Mouse (Mus musculus): ENCODE measurements around the gene Rapgef4. TPM values are rescaled to one million over a fixed set of nuclear protein-coding genes. Genes with fewer than 3 reads are reported as not detected.

The Rapgef4 gene
- polyA plus RNA-seq, 1 experiment from 2014 or later: 2.1 TPM

DNA sequence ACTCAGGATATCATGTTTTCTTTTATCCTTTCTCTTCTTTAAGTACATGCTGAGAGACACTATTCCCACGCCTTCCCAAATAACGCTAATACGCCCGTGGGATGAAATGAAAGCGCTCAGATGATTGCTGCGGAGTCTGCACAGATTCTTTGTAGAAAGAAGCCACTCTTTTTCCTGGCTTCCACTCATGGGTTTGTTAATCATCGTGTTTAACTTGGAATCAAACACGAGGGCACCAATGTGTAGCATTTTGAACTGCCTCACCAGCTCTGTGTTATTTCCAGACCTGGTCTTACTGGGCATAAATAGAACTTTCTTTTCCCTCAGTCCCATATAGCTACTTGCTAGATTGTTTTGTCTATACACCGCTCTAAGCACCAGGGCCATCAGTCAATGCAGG lies 162.4 kb downstream of the Rapgef4 start:
- no peaks in the 10 kb centered on the region for H3K9me3 ChIP-seq
- H3K36me3 ChIP-seq (replicated peaks): no peaks in the 10 kb centered on the region
- no peak overlapping the region for H3K27ac ChIP-seq
- WGBS: 91% methylated on average over 9 of the region's 9 CpGs
- H3K4me3 ChIP-seq: no peak overlapping the region
- H3K4me1 ChIP-seq: peaks cover 14% of the 10 kb centered on the region
- DNase-seq (ENCODE audit: extremely low spot score, low spot score): no peak
- H3K27me3 ChIP-seq (ENCODE audit: poor library complexity, severe bottlenecking): no peaks in the 10 kb centered on the region

DNA sequence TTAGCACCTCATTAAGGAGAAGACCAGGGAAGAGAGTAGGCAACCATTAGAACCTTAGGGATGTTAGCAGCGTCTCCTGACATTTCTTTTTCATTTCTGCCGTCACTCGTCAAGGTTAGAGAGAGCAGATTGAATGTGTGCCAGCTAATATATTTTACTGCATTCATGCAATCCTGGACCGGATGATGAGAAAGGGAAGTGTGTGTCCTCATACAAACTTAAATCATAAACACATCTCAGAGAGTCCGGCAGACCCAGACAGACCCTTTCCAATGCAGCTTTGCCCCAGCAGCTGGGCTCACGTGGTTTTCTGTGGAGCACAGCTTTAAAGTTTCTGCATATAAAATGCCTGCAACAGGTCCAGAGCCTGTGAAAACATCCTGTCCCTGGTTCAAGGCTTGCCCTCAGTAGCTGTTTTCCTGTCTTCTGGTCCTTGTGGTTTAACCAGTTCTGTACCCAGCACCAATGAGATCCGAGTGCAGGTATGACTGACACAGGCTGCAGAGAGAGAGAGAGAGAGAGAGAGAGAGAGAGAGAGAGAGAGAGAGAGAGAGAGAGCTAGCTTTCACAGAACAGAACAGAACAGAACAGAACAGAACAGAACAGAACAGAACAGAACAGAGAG lies 163.6 kb downstream of the Rapgef4 start:
- H3K27me3 ChIP-seq (ENCODE audit: poor library complexity, severe bottlenecking): no peaks in the 10 kb centered on the region
- peak overlapping the region; percentile 30; the same call in 1 of the 2 replicates for H3K27ac ChIP-seq
- no peak overlapping the region for H3K4me3 ChIP-seq
- 90% methylated on average over 7 of the region's 7 CpGs for WGBS
- no peak for DNase-seq (ENCODE audit: extremely low spot score, low spot score)
- H3K9me3 ChIP-seq: no peaks in the 10 kb centered on the region
- no peaks in the 10 kb centered on the region for H3K36me3 ChIP-seq (replicated peaks)
- H3K4me1 ChIP-seq: peaks cover 18% of the 10 kb centered on the region

DNA sequence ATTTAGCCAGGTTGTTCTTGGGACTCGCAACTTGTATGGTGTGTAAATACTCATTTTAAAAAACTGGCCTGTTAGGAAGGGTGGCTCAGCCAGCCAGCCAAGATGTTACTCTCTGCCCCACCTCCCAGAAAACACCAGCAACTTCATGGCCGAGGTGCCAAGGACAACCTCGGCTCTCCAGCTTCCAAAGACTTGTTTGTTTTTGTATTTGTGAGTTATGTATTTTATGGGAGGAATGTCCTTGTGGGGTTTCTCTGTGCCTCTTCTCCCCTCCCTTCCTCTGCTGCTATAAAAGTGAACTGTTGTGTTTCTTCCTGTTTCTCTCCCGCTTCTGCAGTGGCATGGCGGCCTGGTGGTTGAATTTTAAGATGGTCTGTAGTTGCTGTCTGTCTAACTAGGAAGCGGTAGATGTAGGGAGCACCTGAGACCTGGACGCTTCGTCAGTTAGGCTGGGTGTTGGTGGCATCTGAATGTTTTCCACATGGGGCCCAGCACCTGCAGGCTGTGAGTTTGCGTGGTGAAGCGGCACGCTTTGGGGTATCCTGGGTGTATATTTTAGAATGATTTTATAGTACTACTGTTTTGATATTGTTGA lies 164.3 kb downstream of the Rapgef4 start:
- Histone ChIP-seq H3K4me1 (peaks cover 18% of the 10 kb centered on the region), H3K27ac (no peak overlapping the region), H3K9me3 (no peaks in the 10 kb centered on the region), H3K4me3 (no peak overlapping the region), H3K27me3 (ENCODE audit: poor library complexity, severe bottlenecking) (no peaks in the 10 kb centered on the region), H3K36me3 (replicated peaks) (no peaks in the 10 kb centered on the region)
- no peak for DNase-seq (ENCODE audit: extremely low spot score, low spot score)
- 92% methylated on average over 11 of the region's 11 CpGs for WGBS

DNA sequence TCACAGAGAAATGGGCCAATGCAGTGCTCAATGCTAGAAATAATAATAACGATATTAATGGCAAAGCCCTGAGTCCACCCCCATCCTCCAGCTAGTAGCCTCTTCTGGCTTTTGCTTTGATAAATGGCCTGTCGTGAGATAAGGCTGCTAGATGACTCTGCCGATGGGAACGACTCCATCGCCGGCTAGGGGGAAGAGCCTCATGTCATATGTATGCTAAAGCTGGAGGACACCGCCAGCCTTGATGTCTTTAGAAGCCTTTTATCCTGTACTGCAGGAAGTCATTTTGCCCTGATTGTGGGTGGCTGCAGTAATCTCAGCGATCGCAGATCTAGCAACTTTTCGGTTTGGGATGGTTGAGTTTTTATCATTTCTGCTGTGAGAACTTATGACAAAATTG lies 165.0 kb downstream of the Rapgef4 start:
- peaks cover 18% of the 10 kb centered on the region for H3K4me1 ChIP-seq
- 81% methylated on average over 10 of the region's 10 CpGs for WGBS
- H3K4me3 ChIP-seq: no peak overlapping the region
- H3K27me3 ChIP-seq (ENCODE audit: poor library complexity, severe bottlenecking): no peaks in the 10 kb centered on the region
- DNase-seq (ENCODE audit: extremely low spot score, low spot score): no peak
- no peaks in the 10 kb centered on the region for H3K36me3 ChIP-seq (replicated peaks)
- H3K9me3 ChIP-seq: no peaks in the 10 kb centered on the region
- no peak overlapping the region for H3K27ac ChIP-seq

DNA sequence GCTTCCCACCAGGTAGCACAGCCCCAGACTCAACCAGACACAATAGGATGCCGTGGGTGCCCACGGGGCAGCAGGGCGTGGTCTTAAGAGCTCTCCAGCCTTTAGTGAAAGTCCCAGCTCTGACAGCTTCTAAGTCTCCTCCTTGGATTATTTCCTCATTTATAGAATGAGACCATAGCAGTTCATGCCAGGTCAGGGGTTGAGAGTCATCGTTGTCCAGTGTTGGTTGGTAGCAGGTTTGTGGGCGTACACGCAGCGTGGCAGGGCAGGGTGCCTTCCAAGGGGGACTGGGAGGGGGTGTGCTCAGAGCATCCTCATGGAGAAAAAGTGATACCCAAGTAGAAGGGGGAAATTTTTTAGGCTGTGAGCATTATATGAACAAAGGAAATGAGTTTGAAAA lies 166.2 kb downstream of the Rapgef4 start:
- H3K4me1 ChIP-seq: peaks cover 18% of the 10 kb centered on the region
- H3K27ac ChIP-seq: no peak overlapping the region
- H3K4me3 ChIP-seq: no peak overlapping the region
- H3K9me3 ChIP-seq: no peaks in the 10 kb centered on the region
- H3K27me3 ChIP-seq (ENCODE audit: poor library complexity, severe bottlenecking): no peaks in the 10 kb centered on the region
- no peak for DNase-seq (ENCODE audit: extremely low spot score, low spot score)
- WGBS: 89% methylated on average over 7 of the region's 7 CpGs
- no peaks in the 10 kb centered on the region for H3K36me3 ChIP-seq (replicated peaks)

DNA sequence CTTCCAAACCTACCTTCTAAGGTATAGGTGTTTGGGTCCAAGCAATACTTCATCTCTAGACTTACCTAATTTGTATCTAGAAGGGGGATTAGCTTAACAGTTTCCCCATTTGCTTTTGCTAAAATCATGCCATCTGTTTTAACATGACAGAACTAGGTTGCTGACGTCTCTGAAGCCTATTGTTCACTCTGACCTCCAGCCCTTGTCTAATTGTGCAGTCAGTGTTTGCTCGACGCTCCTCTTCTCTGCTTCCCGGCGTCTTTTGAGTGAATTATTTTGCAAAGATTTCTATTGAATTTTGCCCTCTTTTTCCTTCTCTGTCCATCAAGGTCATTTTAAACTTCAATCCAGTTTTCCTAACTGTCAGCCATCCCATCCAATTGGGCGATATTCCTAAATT lies 166.7 kb downstream of the Rapgef4 start:
- DNase-seq (ENCODE audit: extremely low spot score, low spot score): no peak
- Histone ChIP-seq H3K9me3 (no peaks in the 10 kb centered on the region), H3K4me3 (no peak overlapping the region), H3K27me3 (ENCODE audit: poor library complexity, severe bottlenecking) (no peaks in the 10 kb centered on the region), H3K36me3 (replicated peaks) (no peaks in the 10 kb centered on the region), H3K4me1 (peaks cover 18% of the 10 kb centered on the region), H3K27ac (no peak overlapping the region)
- 47% methylated on average over 6 of the region's 6 CpGs for WGBS

DNA sequence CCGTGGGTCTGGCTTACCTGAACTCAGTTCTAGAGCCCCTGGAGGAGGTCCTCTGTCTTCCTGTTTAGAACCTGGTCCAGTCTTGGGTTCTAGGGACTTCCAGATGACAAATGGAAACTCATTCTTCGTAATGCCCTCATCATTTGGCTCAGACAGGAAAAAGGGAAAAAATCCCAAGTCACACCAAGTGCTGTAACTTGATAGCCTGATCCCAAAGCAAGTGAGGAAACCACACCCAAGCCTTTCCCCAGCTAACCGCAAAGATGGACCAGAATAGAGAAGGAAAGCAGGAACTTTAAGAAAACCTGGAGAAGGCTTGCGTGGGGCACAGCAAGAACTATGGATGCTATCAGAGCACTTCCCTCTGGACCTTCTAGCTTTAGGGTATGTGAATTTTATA lies 167.6 kb downstream of the Rapgef4 start:
- Histone ChIP-seq H3K36me3 (replicated peaks) (no peaks in the 10 kb centered on the region), H3K27me3 (ENCODE audit: poor library complexity, severe bottlenecking) (no peaks in the 10 kb centered on the region), H3K4me1 (peaks cover 14% of the 10 kb centered on the region), H3K9me3 (no peaks in the 10 kb centered on the region), H3K4me3 (no peak overlapping the region), H3K27ac (no peak overlapping the region)
- 67% methylated on average over 4 of the region's 4 CpGs for WGBS
- DNase-seq (ENCODE audit: extremely low spot score, low spot score): no peak

DNA sequence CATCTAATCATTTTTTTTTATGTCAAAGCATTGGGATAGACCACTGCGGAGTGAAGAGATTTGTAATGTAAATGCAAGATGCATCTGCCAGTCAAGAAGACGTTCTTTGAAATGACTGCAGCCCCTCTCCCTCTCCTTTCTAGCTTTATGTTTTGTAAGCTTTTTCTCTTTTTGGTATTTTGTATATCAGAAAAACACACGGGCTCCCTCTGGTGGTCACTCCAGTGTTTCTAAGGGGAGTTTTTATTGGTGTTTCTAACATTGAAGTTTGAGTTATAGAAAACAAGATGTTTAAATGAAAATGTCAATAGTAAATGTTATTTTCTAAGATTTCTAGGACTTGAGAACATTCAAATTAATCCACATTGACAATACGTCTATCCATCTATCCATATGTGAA lies 168.0 kb downstream of the Rapgef4 start:
- peaks cover 14% of the 10 kb centered on the region for H3K4me1 ChIP-seq
- H3K36me3 ChIP-seq (replicated peaks): no peaks in the 10 kb centered on the region
- H3K27me3 ChIP-seq (ENCODE audit: poor library complexity, severe bottlenecking): no peaks in the 10 kb centered on the region
- peak; percentile 46 for DNase-seq (ENCODE audit: extremely low spot score, low spot score)
- H3K4me3 ChIP-seq: no peak overlapping the region
- H3K9me3 ChIP-seq: no peaks in the 10 kb centered on the region
- WGBS: 33% methylated on average over 4 of the region's 4 CpGs
- no peak overlapping the region for H3K27ac ChIP-seq

DNA sequence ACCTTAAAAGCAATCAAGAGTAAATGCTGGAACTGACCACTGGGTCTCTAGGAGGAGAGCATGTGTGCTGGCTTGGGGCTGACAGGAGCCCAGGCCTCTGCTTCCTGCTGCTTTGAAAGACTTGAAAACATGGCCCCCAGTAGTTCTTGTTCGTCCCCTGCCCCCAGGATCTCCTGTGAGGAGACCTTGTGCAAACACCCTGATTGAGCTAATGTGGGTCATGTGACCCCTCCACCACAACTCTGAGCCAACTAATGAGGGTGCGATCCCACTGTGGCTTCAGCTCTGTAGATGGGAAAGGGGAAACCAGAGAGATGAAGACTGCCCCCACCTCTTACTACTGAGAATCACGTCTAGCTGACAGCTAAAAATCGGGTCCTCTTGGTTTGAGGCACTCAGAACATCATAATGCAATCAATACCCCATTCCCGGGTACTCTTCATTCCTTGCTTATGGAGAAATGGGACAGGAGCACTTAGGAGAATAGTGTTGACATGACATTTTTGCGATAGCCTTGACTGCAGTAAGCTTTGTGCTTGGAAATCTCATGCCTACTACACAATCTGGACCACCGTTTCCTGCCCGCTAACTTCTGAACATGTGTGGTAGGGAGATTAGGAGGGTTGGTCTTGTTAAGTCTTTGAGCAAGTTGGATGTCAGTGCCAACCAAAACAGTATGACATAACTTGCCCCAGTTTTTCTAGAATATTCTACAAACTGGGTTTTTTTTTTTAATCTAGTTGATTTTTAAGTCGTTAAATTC lies 170.9 kb downstream of the Rapgef4 start:
- Histone ChIP-seq H3K27ac (no peak overlapping the region), H3K9me3 (no peaks in the 10 kb centered on the region), H3K4me1 (peaks cover 14% of the 10 kb centered on the region), H3K27me3 (ENCODE audit: poor library complexity, severe bottlenecking) (no peaks in the 10 kb centered on the region), H3K4me3 (no peak overlapping the region), H3K36me3 (replicated peaks) (no peaks in the 10 kb centered on the region)
- WGBS: 89% methylated on average over 9 of the region's 9 CpGs
- DNase-seq (ENCODE audit: extremely low spot score, low spot score): no peak

DNA sequence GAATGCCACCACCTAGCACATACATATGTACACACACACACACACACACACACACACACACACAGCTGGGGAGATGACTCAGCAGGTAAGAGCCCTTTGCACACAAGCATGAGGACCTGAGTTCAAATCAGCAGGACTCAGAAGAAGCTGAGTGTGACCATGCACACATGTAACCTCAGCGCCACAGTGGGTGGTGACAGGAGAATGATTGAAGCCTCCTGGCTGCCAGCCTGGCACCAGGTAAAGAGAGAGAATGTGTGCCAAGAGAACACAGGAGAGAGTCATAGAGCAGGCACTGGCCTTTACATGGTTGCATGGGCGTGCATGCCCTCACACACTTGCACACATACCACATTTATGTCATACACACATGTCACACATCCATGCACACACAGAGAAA lies 171.7 kb downstream of the Rapgef4 start:
- DNase-seq (ENCODE audit: extremely low spot score, low spot score): no peak
- no peak overlapping the region for H3K27ac ChIP-seq
- H3K9me3 ChIP-seq: no peaks in the 10 kb centered on the region
- H3K4me1 ChIP-seq: peaks cover 11% of the 10 kb centered on the region
- H3K27me3 ChIP-seq (ENCODE audit: poor library complexity, severe bottlenecking): no peaks in the 10 kb centered on the region
- H3K4me3 ChIP-seq: no peak overlapping the region
- no peaks in the 10 kb centered on the region for H3K36me3 ChIP-seq (replicated peaks)
- WGBS: 92% methylated on average over 2 of the region's 2 CpGs

DNA sequence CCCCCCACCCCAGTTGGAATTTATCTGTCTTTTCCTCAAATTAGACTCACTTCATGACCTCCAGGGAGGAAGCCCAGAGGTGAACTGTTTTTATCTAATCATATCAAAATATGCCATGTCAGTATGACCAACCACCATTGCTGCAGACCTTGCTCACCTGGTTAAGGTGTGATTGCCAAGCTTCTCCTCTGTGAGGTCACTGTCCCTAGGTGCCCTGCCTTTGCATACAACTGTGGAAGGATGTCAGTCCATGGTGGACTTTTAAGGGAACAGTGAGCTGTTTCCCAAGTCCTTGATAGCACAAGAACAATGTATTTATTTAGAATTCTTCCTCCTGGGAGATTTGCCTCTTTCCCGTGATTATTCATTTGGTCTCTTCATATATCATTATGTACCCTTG lies 172.8 kb downstream of the Rapgef4 start:
- Histone ChIP-seq H3K36me3 (replicated peaks) (no peaks in the 10 kb centered on the region), H3K4me3 (no peak overlapping the region), H3K9me3 (no peaks in the 10 kb centered on the region), H3K4me1 (peaks cover 5% of the 10 kb centered on the region), H3K27ac (no peak overlapping the region), H3K27me3 (ENCODE audit: poor library complexity, severe bottlenecking) (no peaks in the 10 kb centered on the region)
- no peak for DNase-seq (ENCODE audit: extremely low spot score, low spot score)
- WGBS: 89% methylated on average over 1 of the region's 1 CpGs

DNA sequence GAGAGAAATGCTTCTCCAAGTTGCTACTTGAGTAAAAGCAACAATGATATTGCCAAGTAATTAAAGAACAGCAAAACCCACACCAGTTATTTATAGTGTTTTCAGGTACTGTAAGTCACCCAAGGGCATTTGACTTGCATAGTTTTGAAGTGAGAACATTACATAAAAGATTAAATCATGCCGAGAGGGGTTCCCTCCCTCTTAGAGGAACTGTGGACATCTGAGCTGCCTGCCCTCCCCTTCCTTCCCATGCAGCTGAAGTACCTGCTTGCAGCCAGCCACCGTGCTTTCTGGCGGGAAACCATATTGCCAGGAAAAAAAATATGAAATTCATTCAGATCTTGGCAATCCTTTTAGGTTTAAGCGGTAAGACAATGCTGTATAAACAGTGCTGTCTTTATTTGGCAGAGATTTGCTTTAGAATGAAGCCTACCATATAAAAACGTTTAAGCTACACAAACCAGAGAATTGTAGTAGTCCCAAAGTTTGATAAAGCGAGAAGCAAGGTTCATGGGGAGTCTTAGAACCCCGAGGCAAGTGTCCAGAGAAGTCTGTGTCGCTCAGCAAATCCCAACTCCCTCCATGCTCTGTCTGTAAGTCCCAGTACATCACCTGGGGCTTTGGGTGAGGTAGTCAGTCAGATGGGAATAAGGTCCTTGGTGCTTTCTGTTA lies 174.2 kb downstream of the Rapgef4 start:
- Histone ChIP-seq H3K4me1 (peaks cover 5% of the 10 kb centered on the region), H3K27me3 (ENCODE audit: poor library complexity, severe bottlenecking) (no peaks in the 10 kb centered on the region), H3K4me3 (no peak overlapping the region), H3K36me3 (replicated peaks) (no peaks in the 10 kb centered on the region), H3K9me3 (no peaks in the 10 kb centered on the region), H3K27ac (no peak overlapping the region)
- WGBS: 76% methylated on average over 8 of the region's 8 CpGs
- DNase-seq (ENCODE audit: extremely low spot score, low spot score): no peak

DNA sequence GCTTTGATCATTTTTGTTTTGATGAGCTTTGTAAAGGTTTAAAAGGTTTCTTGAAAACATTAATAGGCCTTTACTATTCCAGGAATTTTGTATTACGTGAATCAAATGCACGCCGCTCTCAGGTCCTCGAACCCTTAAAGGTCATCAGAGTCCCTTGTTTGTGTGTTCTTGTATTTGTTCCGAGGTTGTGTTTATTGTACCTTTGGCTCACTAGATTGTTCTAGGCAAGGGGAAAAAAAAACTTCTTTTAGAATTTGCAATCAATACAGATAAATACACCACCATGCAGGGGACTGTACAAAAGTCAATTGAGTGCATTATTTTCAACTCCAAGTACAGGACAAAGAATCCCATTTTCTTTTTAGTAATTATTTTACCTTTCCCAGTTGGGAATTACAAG lies 175.4 kb downstream of the Rapgef4 start:
- Histone ChIP-seq H3K9me3 (no peaks in the 10 kb centered on the region), H3K27me3 (ENCODE audit: poor library complexity, severe bottlenecking) (no peaks in the 10 kb centered on the region), H3K36me3 (replicated peaks) (no peaks in the 10 kb centered on the region), H3K4me1 (peaks cover 5% of the 10 kb centered on the region), H3K4me3 (no peak overlapping the region), H3K27ac (no peak overlapping the region)
- 93% methylated on average over 5 of the region's 5 CpGs for WGBS
- no peak for DNase-seq (ENCODE audit: extremely low spot score, low spot score)

Data from forebrain, embryonic 10.5 days (tissue).